Mouse (Mus musculus): ENCODE measurements around the gene Kansl1l. TPM values are rescaled to one million over a fixed set of nuclear protein-coding genes. Genes with fewer than 3 reads are reported as not detected.

Kansl1l gene
- total and polyA plus RNA-seq, 3 experiments: 1.8 to 1.9 TPM; not detected in 1

- H3K4me1 ChIP-seq (ENCODE audit: control insufficient read depth in 1 of 2, insufficient read depth in 2 of 2, low read length in 2 of 2): peaks cover 3 to 7% of the 10 kb centered on the region in 2 experiments
- DNase-seq (ENCODE audit: low read depth, low spot score): peak; percentile 89
- peak overlapping the region; percentile 87 for H3K27ac ChIP-seq (ENCODE audit: control insufficient read depth, low read depth, low read length)
- no peak for TF ChIP-seq JUND (IDR thresholded peaks at IDR 0.05; ENCODE audit: low read depth, low read length)
- TF ChIP-seq SMC3 (IDR thresholded peaks at IDR 0.05; ENCODE audit: low read depth, low read length): no peak
- no peak for TF ChIP-seq CHD2 (IDR thresholded peaks at IDR 0.05; ENCODE audit: low read length)
- no peak; the same call in 1 of the 2 replicates for TF ChIP-seq ETS1 (IDR thresholded peaks at IDR 0.05; ENCODE audit: low read depth, low read length)
- no peak; the same call in 1 of the 2 replicates for TF ChIP-seq BHLHE40 (IDR thresholded peaks at IDR 0.05; ENCODE audit: borderline replicate concordance, low read depth, low read length)
- TF ChIP-seq EP300 (IDR thresholded peaks at IDR 0.05; ENCODE audit: low read depth in 1 of 2, low read length in 2 of 2): no peak
- TF ChIP-seq MYB (IDR thresholded peaks at IDR 0.05; ENCODE audit: low read depth, low read length): no peak
- TF ChIP-seq CTCF (IDR thresholded peaks at IDR 0.05 in 2 of 3, conservative IDR thresholded peaks at IDR 0.05 in 1 of 3; ENCODE audit: control insufficient read depth in 1 of 3, insufficient read depth in 1 of 3, low read depth in 2 of 3, low read length in 3 of 3, poor library complexity in 1 of 3, severe bottlenecking in 1 of 3): no peak
- TF ChIP-seq MYC (IDR thresholded peaks at IDR 0.05; ENCODE audit: low read depth, low read length): no peak
- TF ChIP-seq MEF2A (IDR thresholded peaks at IDR 0.05; ENCODE audit: extremely low read depth, insufficient replicate concordance, low read depth, low read length, poor library complexity, severe bottlenecking): no peak
- TF ChIP-seq NRF1 (IDR thresholded peaks at IDR 0.05; ENCODE audit: insufficient read depth, low read depth, low read length, poor library complexity, severe bottlenecking): peak; percentile 78
- peak; percentile 95 for TF ChIP-seq USF1 (IDR thresholded peaks at IDR 0.05; ENCODE audit: low read depth, low read length)
- no peak for TF ChIP-seq ZC3H11A (IDR thresholded peaks at IDR 0.05; ENCODE audit: low read depth, low read length)
- no peak for TF ChIP-seq RCOR1 (IDR thresholded peaks at IDR 0.05; ENCODE audit: low read depth, low read length)
- no peak for TF ChIP-seq ELF1 (IDR thresholded peaks at IDR 0.05; ENCODE audit: low read depth, low read length)
- no peak for TF ChIP-seq TAL1 (IDR thresholded peaks at IDR 0.05; ENCODE audit: low read length)
- TF ChIP-seq POLR2AphosphoS5 (IDR thresholded peaks at IDR 0.05; ENCODE audit: borderline replicate concordance, low read depth, low read length): no peak
- TF ChIP-seq ZKSCAN1 (IDR thresholded peaks at IDR 0.05; ENCODE audit: low read depth, low read length): no peak
- peak; percentile 42 for TF ChIP-seq NELFE (IDR thresholded peaks at IDR 0.05; ENCODE audit: low read depth, low read length)
- TF ChIP-seq RAD21 (IDR thresholded peaks at IDR 0.05; ENCODE audit: low read depth, low read length): no peak
- TF ChIP-seq USF2 (IDR thresholded peaks at IDR 0.05; ENCODE audit: borderline replicate concordance in 1 of 2, insufficient read depth in 1 of 2, low read depth in 1 of 2, low read length in 2 of 2): peak; percentile 29 to 83; a peak in 3 of 4 replicates
- TF ChIP-seq MAX (IDR thresholded peaks at IDR 0.05; ENCODE audit: low read length): peak; percentile 85
- no peak for TF ChIP-seq MAFK (IDR thresholded peaks at IDR 0.05; ENCODE audit: borderline replicate concordance, low read depth, low read length)
- peak; percentile 70; the same call in 1 of the 2 replicates for TF ChIP-seq MAZ (IDR thresholded peaks at IDR 0.05; ENCODE audit: low read depth, low read length)
- no peak for TF ChIP-seq TCF12 (IDR thresholded peaks at IDR 0.05; ENCODE audit: low read depth, low read length)
- TF ChIP-seq MXI1 (IDR thresholded peaks at IDR 0.05; ENCODE audit: low read depth, low read length): 0 out of 2 replicates have a peak, but pooled peaks have one; percentile 4
- peaks cover 0 to 9% of the 10 kb centered on the region in 2 experiments; a peak in 2 of 4 replicates for H3K36me3 ChIP-seq (ENCODE audit: control insufficient read depth in 1 of 2, insufficient read depth in 2 of 2, low read length in 2 of 2)
- H3K9ac ChIP-seq (ENCODE audit: control insufficient read depth, low read depth, low read length, poor library complexity, severe bottlenecking): peak overlapping the region; percentile 98
- H3K79me2 ChIP-seq (ENCODE audit: control insufficient read depth, insufficient read depth, low read length, poor library complexity): peaks cover 5% of the 10 kb centered on the region; the same call in 1 of the 2 replicates
- no peaks in the 10 kb centered on the region for H3K9me3 ChIP-seq (replicated peaks; ENCODE audit: insufficient read depth, low read length)
- no peaks in the 10 kb centered on the region for H3K27me3 ChIP-seq (ENCODE audit: control insufficient read depth in 1 of 2, insufficient read depth in 2 of 2, low read length in 2 of 2)
- peak overlapping the region; percentile 92 to 94 for H3K4me3 ChIP-seq (ENCODE audit: control insufficient read depth in 1 of 2, insufficient read depth in 1 of 2, low read depth in 2 of 2, low read length in 2 of 2)
Measured at GRCm38 (mm10) chr1:66816837-66817452, 417 bp downstream of the Kansl1l start.

Measured in MEL (cell line).